Mouse (Mus musculus): ENCODE data around the gene Gm5089. TPM values are rescaled to one million over a fixed set of nuclear protein-coding genes. Genes with fewer than 3 reads are reported as not detected.

Gene Gm5089
- total and polyA plus RNA-seq, 3 experiments: not detected

DNA sequence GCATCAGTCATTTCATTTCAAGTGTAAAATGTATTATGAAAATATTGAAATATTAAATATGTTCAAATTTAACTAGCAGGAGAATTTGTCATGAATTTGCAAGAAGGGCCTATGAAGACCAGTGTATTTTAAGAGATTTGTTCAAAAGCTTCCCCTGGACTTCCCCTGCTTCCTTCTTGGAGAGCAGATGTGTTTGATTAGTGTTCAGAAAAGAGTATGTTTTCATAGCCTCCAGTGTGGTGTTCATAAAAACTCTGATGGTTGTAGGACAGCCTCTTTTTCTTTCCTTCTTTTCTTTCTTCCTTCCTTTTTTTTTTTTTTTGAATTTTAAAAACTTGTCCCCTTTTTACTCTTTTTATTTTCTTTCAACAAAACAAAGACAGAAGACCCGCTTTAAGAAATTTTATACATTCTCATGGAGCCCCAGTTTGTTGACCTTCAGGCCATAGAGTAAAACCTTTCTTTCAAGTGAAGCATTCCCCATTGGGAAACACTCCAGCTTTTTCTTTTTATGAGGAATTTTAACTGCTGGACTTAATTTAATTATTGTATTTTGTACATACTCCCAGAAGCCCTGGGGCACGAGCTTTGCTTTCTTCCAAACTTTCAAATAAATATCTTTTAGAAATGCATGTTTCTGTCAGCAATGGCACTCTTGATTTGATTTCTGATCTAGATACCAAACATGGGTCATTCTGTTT lies 37.9 kb downstream of the Gm5089 start:
- DNase-seq: no peak
- H3K36me3 ChIP-seq (ENCODE audit: control insufficient read depth, insufficient read depth, low read length): no peaks in the 10 kb centered on the region
- H3K79me2 ChIP-seq (replicated peaks; ENCODE audit: control insufficient read depth, insufficient read depth, low read length): no peaks in the 10 kb centered on the region
- no peaks in the 10 kb centered on the region for H3K27me3 ChIP-seq (ENCODE audit: control insufficient read depth, insufficient read depth, low read length)
- no peaks in the 10 kb centered on the region for H3K4me1 ChIP-seq (ENCODE audit: control insufficient read depth, insufficient read depth, low read length)
- no peak overlapping the region for H3K27ac ChIP-seq
- 66% methylated on average over 2 of the region's 2 CpGs for WGBS
- TF ChIP-seq CTCF (IDR thresholded peaks at IDR 0.05) (no peak), POLR2A (IDR thresholded peaks at IDR 0.05; ENCODE audit: insufficient read depth, low read depth, low read length) (no peak), EP300 (IDR thresholded peaks at IDR 0.05; ENCODE audit: insufficient read depth, low read depth, low read length) (no peak)
- no peak overlapping the region for H3K9ac ChIP-seq (ENCODE audit: low read depth, low read length)
- H3K4me3 ChIP-seq: no peak overlapping the region
- intact Hi-C loops (cut with DNase I): no loop called here

DNA sequence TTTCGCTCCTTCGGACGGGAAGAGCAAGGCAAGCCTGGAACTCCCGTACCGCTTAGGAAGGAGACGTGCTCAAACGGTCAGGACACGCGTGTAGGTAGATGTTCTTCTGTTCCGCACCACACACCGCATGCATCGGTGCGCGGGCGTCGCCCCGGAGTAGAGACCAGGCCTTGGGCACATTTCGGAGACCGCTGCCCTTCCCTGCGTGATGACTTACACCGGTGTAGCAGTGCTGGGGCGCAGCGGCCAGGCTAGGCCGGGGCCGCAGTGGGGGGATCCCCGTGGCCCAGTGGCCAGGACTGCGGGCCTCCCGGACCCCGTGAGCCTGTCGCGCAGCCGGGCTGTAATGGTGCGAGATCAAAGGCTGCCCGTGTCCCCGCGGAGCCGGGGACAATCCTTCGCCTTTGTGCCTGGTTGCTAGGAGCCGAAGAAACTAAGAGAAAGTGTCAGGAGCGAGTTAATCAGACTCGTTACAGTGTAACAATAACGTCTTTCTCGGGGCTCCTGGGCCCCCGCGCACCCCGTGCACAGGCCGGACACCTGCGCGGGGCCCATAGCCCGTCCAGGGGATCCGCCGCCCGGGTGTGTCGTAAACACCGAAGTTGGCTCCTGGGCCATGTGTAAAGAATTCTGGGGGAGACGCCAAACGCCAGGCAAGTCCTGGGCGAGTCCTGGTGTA lies 44.2 kb downstream of the Gm5089 start:
- 4% methylated on average over 58 of the region's 58 CpGs for WGBS
- no peaks in the 10 kb centered on the region for H3K36me3 ChIP-seq (ENCODE audit: control insufficient read depth, insufficient read depth, low read length)
- no peak overlapping the region for H3K9ac ChIP-seq (ENCODE audit: low read depth, low read length)
- peak; percentile 9 to 20 for DNase-seq
- H3K27ac ChIP-seq: no peak overlapping the region
- H3K27me3 ChIP-seq (ENCODE audit: control insufficient read depth, insufficient read depth, low read length): peaks cover 5% of the 10 kb centered on the region
- no peaks in the 10 kb centered on the region for H3K4me1 ChIP-seq (ENCODE audit: control insufficient read depth, insufficient read depth, low read length)
- TF ChIP-seq CTCF (IDR thresholded peaks at IDR 0.05) (no peak), POLR2A (IDR thresholded peaks at IDR 0.05; ENCODE audit: insufficient read depth, low read depth, low read length) (no peak), EP300 (IDR thresholded peaks at IDR 0.05; ENCODE audit: insufficient read depth, low read depth, low read length) (no peak)
- peak overlapping the region; percentile 21; the same call in 1 of the 2 replicates for H3K4me3 ChIP-seq
- intact Hi-C loops (cut with DNase I): no loop called here
- H3K79me2 ChIP-seq (replicated peaks; ENCODE audit: control insufficient read depth, insufficient read depth, low read length): no peaks in the 10 kb centered on the region

DNA sequence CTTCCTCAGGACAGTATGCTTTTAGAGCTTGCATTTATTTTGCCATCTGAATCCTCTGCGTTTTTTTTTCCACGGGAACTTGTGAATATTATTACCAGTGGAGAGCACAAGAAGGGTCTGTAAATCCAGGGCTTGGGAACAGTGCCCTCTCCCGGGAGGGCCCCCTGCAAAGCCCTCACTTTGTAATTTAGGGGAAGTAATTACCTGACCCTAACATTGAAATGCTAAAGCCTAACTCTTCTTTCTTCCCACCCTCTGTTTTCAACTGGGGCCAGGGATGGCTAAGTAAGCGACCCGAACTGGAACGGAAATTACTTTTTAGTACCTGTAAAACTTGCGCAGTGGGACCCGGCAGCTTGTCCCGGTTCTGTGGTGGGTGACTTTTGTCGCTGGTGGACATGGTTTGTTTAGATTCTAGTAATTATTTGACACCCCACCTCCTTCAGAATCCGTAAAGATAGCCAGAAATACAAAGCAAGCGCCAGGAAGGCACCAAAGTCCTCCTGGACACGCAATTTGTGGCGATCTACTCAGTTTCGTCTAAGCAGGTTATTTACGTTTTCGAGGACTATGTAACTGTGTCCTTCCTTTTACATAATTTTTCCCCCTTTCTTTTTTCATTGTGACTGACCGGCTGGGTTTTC lies 44.9 kb downstream of the Gm5089 start:
- no peak for TF ChIP-seq CTCF (IDR thresholded peaks at IDR 0.05)
- TF ChIP-seq POLR2A (IDR thresholded peaks at IDR 0.05; ENCODE audit: insufficient read depth, low read depth, low read length): no peak
- TF ChIP-seq EP300 (IDR thresholded peaks at IDR 0.05; ENCODE audit: insufficient read depth, low read depth, low read length): no peak
- Histone ChIP-seq H3K79me2 (replicated peaks; ENCODE audit: control insufficient read depth, insufficient read depth, low read length) (no peaks in the 10 kb centered on the region), H3K36me3 (ENCODE audit: control insufficient read depth, insufficient read depth, low read length) (no peaks in the 10 kb centered on the region), H3K9ac (ENCODE audit: low read depth, low read length) (no peak overlapping the region), H3K27ac (no peak overlapping the region), H3K4me1 (ENCODE audit: control insufficient read depth, insufficient read depth, low read length) (no peaks in the 10 kb centered on the region), H3K4me3 (no peak overlapping the region), H3K27me3 (ENCODE audit: control insufficient read depth, insufficient read depth, low read length) (peaks cover 5% of the 10 kb centered on the region)
- WGBS: 6% methylated on average over 18 of the region's 18 CpGs
- intact Hi-C loops (cut with DNase I): no loop called here
- DNase-seq: no peak

DNA sequence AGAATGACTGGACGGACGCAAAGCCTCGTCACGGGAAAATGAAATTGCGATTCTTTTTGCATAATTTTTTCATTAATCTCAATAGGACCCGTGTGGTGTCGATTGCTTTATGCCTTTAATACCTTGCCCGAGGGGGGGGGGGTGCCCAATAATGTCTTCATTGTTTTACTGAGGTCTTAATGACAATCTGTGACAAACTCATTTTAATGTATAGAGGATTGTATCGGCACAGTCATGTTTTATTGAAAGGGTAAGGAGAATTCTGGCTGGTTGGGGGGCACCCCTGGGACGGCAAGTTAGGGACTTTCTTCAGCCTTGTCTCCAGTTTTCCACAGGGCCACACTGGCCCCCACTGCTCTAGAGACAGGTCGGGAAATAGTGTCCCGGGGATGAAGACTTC lies 45.7 kb downstream of the Gm5089 start:
- Histone ChIP-seq H3K36me3 (ENCODE audit: control insufficient read depth, insufficient read depth, low read length) (no peaks in the 10 kb centered on the region), H3K4me1 (ENCODE audit: control insufficient read depth, insufficient read depth, low read length) (no peaks in the 10 kb centered on the region), H3K27me3 (ENCODE audit: control insufficient read depth, insufficient read depth, low read length) (peaks cover 5% of the 10 kb centered on the region), H3K27ac (no peak overlapping the region), H3K9ac (ENCODE audit: low read depth, low read length) (no peak overlapping the region), H3K4me3 (no peak overlapping the region), H3K79me2 (replicated peaks; ENCODE audit: control insufficient read depth, insufficient read depth, low read length) (no peaks in the 10 kb centered on the region)
- intact Hi-C loops (cut with DNase I): no loop called here
- 75% methylated on average over 12 of the region's 12 CpGs for WGBS
- no peak for DNase-seq
- TF ChIP-seq EP300 (IDR thresholded peaks at IDR 0.05; ENCODE audit: insufficient read depth, low read depth, low read length): no peak
- no peak for TF ChIP-seq POLR2A (IDR thresholded peaks at IDR 0.05; ENCODE audit: insufficient read depth, low read depth, low read length)
- no peak for TF ChIP-seq CTCF (IDR thresholded peaks at IDR 0.05)

DNA sequence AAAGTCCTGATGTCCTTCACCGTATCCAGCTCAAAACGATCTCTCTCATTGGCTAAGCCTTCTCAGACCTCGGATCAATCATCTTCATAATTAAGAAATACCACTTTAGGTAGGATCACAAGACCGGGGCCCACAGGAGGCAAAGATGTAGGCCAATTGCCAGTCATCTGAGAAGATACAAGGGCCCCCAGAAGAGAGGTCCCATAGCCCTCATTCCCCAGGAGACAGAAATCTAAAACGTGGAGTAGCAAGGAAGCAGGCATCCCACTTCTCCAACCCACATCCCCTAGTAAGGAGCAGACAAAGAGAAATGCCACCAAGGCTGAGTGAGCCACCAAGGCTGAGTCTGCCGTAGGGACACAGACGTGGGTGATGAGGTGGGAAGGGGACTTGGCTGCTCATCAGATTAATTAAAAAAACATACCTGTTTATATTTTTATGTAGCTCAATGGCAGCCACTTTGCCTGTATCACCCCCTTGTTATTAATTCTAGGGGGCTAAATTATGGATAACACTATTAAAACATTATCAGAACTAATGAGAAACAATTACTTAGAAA lies 46.2 kb downstream of the Gm5089 start:
- TF ChIP-seq EP300 (IDR thresholded peaks at IDR 0.05; ENCODE audit: insufficient read depth, low read depth, low read length): no peak
- TF ChIP-seq CTCF (IDR thresholded peaks at IDR 0.05): no peak
- no peak for TF ChIP-seq POLR2A (IDR thresholded peaks at IDR 0.05; ENCODE audit: insufficient read depth, low read depth, low read length)
- Histone ChIP-seq H3K4me3 (no peak overlapping the region), H3K4me1 (ENCODE audit: control insufficient read depth, insufficient read depth, low read length) (no peaks in the 10 kb centered on the region), H3K36me3 (ENCODE audit: control insufficient read depth, insufficient read depth, low read length) (no peaks in the 10 kb centered on the region), H3K27ac (no peak overlapping the region), H3K79me2 (replicated peaks; ENCODE audit: control insufficient read depth, insufficient read depth, low read length) (no peaks in the 10 kb centered on the region), H3K9ac (ENCODE audit: low read depth, low read length) (no peak overlapping the region), H3K27me3 (ENCODE audit: control insufficient read depth, insufficient read depth, low read length) (peaks cover 5% of the 10 kb centered on the region)
- DNase-seq: no peak
- intact Hi-C loops (cut with DNase I): no loop called here
- WGBS: 87% methylated on average over 7 of the region's 7 CpGs

All from heart, adult 2 months (tissue).